In the genomic region with DNA sequence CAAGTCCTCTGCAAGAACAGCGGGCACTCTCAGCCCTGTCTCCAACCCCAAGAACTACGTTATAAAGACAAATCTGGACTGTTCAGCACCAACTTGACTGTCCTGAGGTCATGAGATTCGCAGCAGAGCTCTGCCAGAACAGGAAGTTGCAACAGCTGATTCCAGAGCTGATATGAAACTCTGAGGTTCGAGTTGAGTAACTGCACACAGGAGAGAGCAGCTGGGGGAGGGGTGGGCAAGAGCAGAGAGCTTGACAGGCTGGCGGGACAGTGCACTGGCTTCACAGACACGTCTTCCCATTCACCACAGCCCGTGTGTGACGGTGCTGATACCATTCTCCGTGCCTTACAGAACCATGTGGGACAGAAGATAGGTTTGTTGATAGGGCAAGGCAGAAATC, we compare ENCODE assay signal across 8 mouse cellular contexts. TPM values are rescaled to one million over a fixed set of nuclear protein-coding genes. Genes with fewer than 3 reads are reported as not detected.
A peak's percentile ranks its signal among the peaks of the same experiment; 100 is the strongest.
DNase-seq lines count a peak whose midpoint lies in the region; ATAC-seq lines count a peak whose summit lies in the region.

No protein-coding gene starts in this region.

- H3K27me3 ChIP-seq in kidney, embryonic 14.5 days (ENCODE audit: control insufficient read depth, insufficient read depth, low read length) = no peaks in the 10 kb centered on the region

- no peak overlapping the region for H3K9ac ChIP-seq in kidney, embryonic 14.5 days (ENCODE audit: low read depth, low read length)

- H3K36me3 ChIP-seq in kidney, embryonic 14.5 days (ENCODE audit: control insufficient read depth, insufficient read depth, low read length) = no peaks in the 10 kb centered on the region
- H3K36me3 ChIP-seq in macrophage (ENCODE audit: inconsistent target) = no peaks in the 10 kb centered on the region

- H3K4me1 ChIP-seq in kidney, embryonic 14.5 days (ENCODE audit: control insufficient read depth, insufficient read depth, low read length) = no peaks in the 10 kb centered on the region

- DNase-seq in kidney, adult 11 months = peak; percentile 23
- peak; percentile 54 for DNase-seq in brain, adult 2 months (ENCODE audit: low read depth, low spot score)
- peak; percentile 50 for DNase-seq in kidney, adult 9 months
- DNase-seq in thymus, postnatal 36 days = peak; percentile 84 to 90
- DNase-seq in neural tube, embryonic 10.5 days (ENCODE audit: extremely low spot score, low spot score) = no peak
- DNase-seq in cerebellum, adult 11 months = no peak

- H3K27ac ChIP-seq in kidney, embryonic 14.5 days (ENCODE audit: low read depth, low read length) = no peak overlapping the region
- H3K27ac ChIP-seq in macrophage = peak overlapping the region; percentile 94

- H3K4me2 ChIP-seq in kidney, embryonic 14.5 days (replicated peaks; ENCODE audit: low read depth, low read length) = no peak overlapping the region

- no peaks in the 10 kb centered on the region for H3K79me2 ChIP-seq in macrophage (ENCODE audit: inconsistent target)

- WGBS in kidney, embryonic 14.5 days = 56% methylated on average over 9 of the region's 9 CpGs
- WGBS in macrophage (ENCODE audit: missing documents) = under 1% methylated on average over 9 of the region's 9 CpGs

- no peak for ATAC-seq in kidney, embryonic 14.5 days (ENCODE audit: low FRiP score, low TSS enrichment)

- H3K4me3 ChIP-seq in kidney, embryonic 14.5 days (ENCODE audit: low read length) = no peak overlapping the region
- H3K4me3 ChIP-seq in macrophage (ENCODE audit: inconsistent target) = no peak overlapping the region

- H3K9me3 ChIP-seq in kidney, embryonic 14.5 days (ENCODE audit: control insufficient read depth, low read length) = peaks cover 4% of the 10 kb centered on the region; the same call in 1 of the 2 replicates

RNA-seq across cellular contexts. Expression of a gene that starts 9.0 kb away (rescaled TPM):
- 3.3 and 5.1 TPM in 2 replicates for polyA plus RNA-seq in kidney, embryonic 14.5 days (2014; fragmentation: Nextera tagmentation; extraction: Ambion mirVana)
- 100 to 1,000 TPM in 17 of 26 experiments, 10 to 100 TPM in 9; 16.9 to 236 (median 130) TPM for total RNA-seq in macrophage (2018; cell fraction: chromatin; rRNA removed)
- 100 to 1,000 TPM in 2 of 26 experiments, 10 to 100 TPM in 24; 20.6 to 107 (median 78.6) TPM for total RNA-seq in macrophage (2018; cell fraction: cytosol; rRNA removed)
- total RNA-seq in macrophage (2018; cell fraction: nucleus; rRNA removed) = 100 to 1,000 TPM in 15 of 26 experiments, 10 to 100 TPM in 11; 20.6 to 179 (median 118) TPM
- polyA plus RNA-seq in macrophage (2018) = 57.1 to 128 TPM (median 92.0 TPM) in 3 replicates

RNA-seq across cellular contexts. Expression of a gene that starts 48.5 kb away (rescaled TPM):
- polyA plus RNA-seq in kidney, embryonic 14.5 days (2014; fragmentation: Nextera tagmentation; extraction: Ambion mirVana) = 2.5 and 4.2 TPM in 2 replicates
- 1 to 10 TPM in 1 of 26 experiments, under 1 TPM in 10, not detected in 15; 0.15 to 1.4 (median 0.33) TPM for total RNA-seq in macrophage (2018; cell fraction: chromatin; rRNA removed)
- total RNA-seq in macrophage (2018; cell fraction: cytosol; rRNA removed) = 1 to 10 TPM in 8 of 26 experiments, under 1 TPM in 18; 0.14 to 1.4 (median 0.38) TPM
- 1 to 10 TPM in 5 of 26 experiments, under 1 TPM in 21; 0.19 to 2.3 (median 0.67) TPM for total RNA-seq in macrophage (2018; cell fraction: nucleus; rRNA removed)
- polyA plus RNA-seq in macrophage (2018) = 0.82 to 2.6 TPM (median 1.1 TPM) in 3 replicates

Comparison
In these comparisons a context has a peak if more than half of its experiments do, and no peak if none do; other contexts are left out.
1. DNase-seq: peak in kidney, adult 11 months (single experiment), brain, adult 2 months (single experiment), kidney, adult 9 months (single experiment) and thymus, postnatal 36 days (2 of 2); none in neural tube, embryonic 10.5 days (single experiment) and cerebellum, adult 11 months (single experiment).